Mouse (Mus musculus) heart, postnatal 0 days (tissue): ENCODE measurements around the gene Mdm1.

Experiments used
- CTCF ChIP-seq: IDR thresholded peaks from 2 replicates; pipeline ENCODE4 v1.5.1; 2016; ENCODE audit warnings: antibody characterized with exemption, control low read depth, low read depth
- EP300 ChIP-seq: IDR thresholded peaks from 2 replicates; pipeline ENCODE4 v1.6.1; 2016; ENCODE audit warnings: antibody characterized with exemption, low read depth

GRCm38 (mm10) chr10:118092745-118093144 lies 48.9 kb upstream of the Mdm1 start:
- TF ChIP-seq CTCF (no peak), EP300 (no peak)
